Mouse (Mus musculus) embryonic fibroblast, embryonic 13.5 days (primary cell): Measurements from ENCODE around the gene Nfu1.

Source experiments
- CTCF ChIP-seq: IDR thresholded peaks from 2 replicates; pipeline ENCODE4 v1.5.1; 2011; ENCODE audit warnings: mild to moderate bottlenecking, control low read depth, low read length, moderate library complexity, borderline replicate concordance; ENCODE audit not compliant: insufficient read depth
- POLR2A ChIP-seq: IDR thresholded peaks from 2 replicates; pipeline ENCODE4 v1.6.1; 2011; ENCODE audit warnings: low read depth, mild to moderate bottlenecking, control low read depth, low read length, moderate library complexity

DNA sequence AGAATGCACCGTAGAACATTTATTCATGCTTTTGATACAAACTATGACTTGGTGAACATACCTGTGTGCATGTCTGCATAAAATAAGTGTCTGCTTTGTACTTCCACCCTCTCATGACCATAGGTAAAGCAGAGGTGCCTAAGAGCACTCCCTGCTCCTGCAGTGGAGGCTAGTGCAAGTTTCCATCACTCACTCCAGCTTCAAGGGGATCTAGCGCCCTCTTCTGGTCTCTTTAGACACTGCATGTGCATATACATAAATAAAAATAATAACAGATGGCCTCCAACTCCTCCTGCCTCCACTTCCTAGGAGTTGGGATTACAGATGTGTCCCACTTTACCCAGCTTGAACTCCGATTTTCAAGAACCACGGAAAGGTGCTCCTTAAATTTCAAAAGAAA lies 7.9 kb downstream of the Nfu1 start:
- TF ChIP-seq CTCF: peak; percentile 49; the same call in 1 of the 2 replicates
- TF ChIP-seq POLR2A: no peak
